Mouse (Mus musculus) testis, postnatal 10 days (tissue): ENCODE results near the gene Ptpn7.
"Not testable (repeated sequence)": the region's sequence is repeated elsewhere in the genome, so short reads cannot be mapped to it uniquely, and the experiment has no call there.

Experiments used
- DNase-seq: peaks from one replicate; pipeline ENCODE4 v3.0.0; 2021; ENCODE audit warnings: low spot score

Ptpn7 gene

DNA sequence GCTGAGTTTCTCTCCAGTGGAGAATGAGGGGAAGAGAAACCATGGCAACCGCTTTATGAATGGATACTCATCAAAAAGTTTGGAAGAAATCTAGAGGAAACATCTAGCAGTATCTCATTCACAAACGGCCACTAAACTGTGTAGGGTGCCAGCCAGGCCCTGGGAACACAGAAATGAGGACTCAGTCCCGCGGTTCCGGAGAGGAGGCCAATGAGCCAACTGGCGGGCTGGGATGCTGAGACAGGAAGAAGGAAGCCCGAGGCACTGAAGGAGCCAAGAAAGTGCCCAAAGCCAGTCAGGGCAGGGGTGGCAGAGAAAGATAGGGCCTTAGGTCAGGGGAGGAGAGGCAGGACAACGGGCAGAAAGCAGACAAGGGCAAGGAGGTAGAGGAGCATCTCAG, 53.9 kb downstream of the Ptpn7 start:
- DNase-seq, result no peak

GRCm38 (mm10) chr1:135187016-135187415, 54.5 kb downstream of the Ptpn7 start:
- DNase-seq, result not testable (repeated sequence)

- no peak for DNase-seq
Measured at GRCm38 (mm10) chr1:135188197-135188596, 55.7 kb downstream of the Ptpn7 start.

- no peak for DNase-seq
Measured at GRCm38 (mm10) chr1:135189186-135189585, 56.7 kb downstream of the Ptpn7 start.

DNA sequence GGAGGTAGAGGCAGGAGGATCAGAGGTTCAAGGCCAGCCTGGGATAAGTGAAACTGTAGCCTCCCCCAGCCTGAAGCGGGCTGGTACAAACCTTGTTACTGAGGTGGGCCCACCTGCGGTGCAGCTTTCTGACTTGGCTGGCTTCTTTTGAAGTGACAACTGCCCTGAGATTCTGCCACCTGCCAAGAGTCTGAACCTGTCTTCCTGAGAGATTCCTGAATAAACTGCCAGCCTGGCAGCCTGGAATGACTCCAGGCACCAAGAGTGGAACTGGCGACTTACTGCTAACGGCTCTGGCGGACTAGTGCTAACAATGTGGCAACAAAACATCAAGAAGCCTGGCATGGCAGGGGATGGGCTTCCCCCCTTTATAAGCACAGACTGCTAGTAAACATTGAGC, 61.8 kb downstream of the Ptpn7 start:
- not testable (repeated sequence) for DNase-seq
